Mouse (Mus musculus) kidney, postnatal 0 days (tissue): Measurements from ENCODE around the gene Ptgfrn. TPM values are rescaled to one million over a fixed set of nuclear protein-coding genes. Genes with fewer than 3 reads are reported as not detected.

Experiments used
- ATAC-seq: fragments of 200-750 bp; cut with Nextera tagmentation; replicated peaks from 2 replicates; pipeline ENCODE4 v1.8.0; 2017; ENCODE audit warnings: low read depth, moderate number of reproducible peaks, moderate TSS enrichment, moderate library complexity; ENCODE audit not compliant: low FRiP score
- DNase-seq: peaks from one replicate; pipeline ENCODE4 v3.0.0-alpha.2; 2016; ENCODE audit warnings: low spot score
- H3K27ac ChIP-seq: fragments of 300-500 bp; sonication (generic); 2 replicates; pipeline ENCODE4 v1.5.1; 2014; ENCODE audit warnings: mild to moderate bottlenecking
- H3K27me3 ChIP-seq: fragments of 300-500 bp; sonication (generic); 2 replicates; pipeline ENCODE4 v1.6.1; 2014; ENCODE audit warnings: low read length, mixed read lengths; ENCODE audit not compliant: insufficient read depth
- H3K36me3 ChIP-seq: fragments of 300-500 bp; sonication (generic); 2 replicates; pipeline ENCODE4 v1.6.1; 2014; ENCODE audit warnings: low read length, mixed read lengths; ENCODE audit not compliant: insufficient read depth
- H3K4me1 ChIP-seq: fragments of 300-500 bp; sonication (generic); replicated peaks from 2 replicates; pipeline ENCODE4 v1.6.1; 2014; ENCODE audit warnings: antibody characterized with exemption, low read length, mixed read lengths; ENCODE audit not compliant: insufficient read depth
- H3K4me2 ChIP-seq: fragments of 300-500 bp; sonication (generic); 2 replicates; pipeline ENCODE4 v1.6.1; 2014; ENCODE audit warnings: mild to moderate bottlenecking, low read length, moderate library complexity, mixed read lengths
- H3K4me3 ChIP-seq: fragments of 300-500 bp; sonication (generic); replicated peaks from 2 replicates; pipeline ENCODE4 v1.5.1; 2014; ENCODE audit warnings: low read depth, low read length
- H3K9ac ChIP-seq: fragments of 300-500 bp; sonication (generic); 2 replicates; pipeline ENCODE4 v1.6.1; 2014; ENCODE audit warnings: low read depth, low read length
- H3K9me3 ChIP-seq: fragments of 300-500 bp; sonication (generic); replicated peaks from 2 replicates; pipeline ENCODE4 v1.6.1; 2016; ENCODE audit warnings: low read length, inconsistent platforms, mixed read lengths
- CTCF ChIP-seq: IDR thresholded peaks from 2 replicates; pipeline ENCODE4 v1.5.1; 2016; ENCODE audit warnings: antibody characterized with exemption, low read depth, mild to moderate bottlenecking, moderate library complexity
- WGBS: fragments of 180-500 bp; shearing (Covaris S2); extraction: QIAGEN DNeasy Blood & Tissue Kit; methylation state at CpG from one replicate; pipeline ENCODE4 v1.1.7; 2014; 5-methylcytosine and 5-hydroxymethylcytosine counted together
- polyA plus RNA-seq: library from polyadenylated mRNA; unstranded; fragments of >200 nt; fragmentation: Nextera tagmentation; extraction: Ambion mirVana; gene quantifications from 2 replicates; pipeline ENCODE4 v1.2.1, GENCODE M21; 2015

The Ptgfrn gene
- polyA plus RNA-seq, 1 experiment from 2014 or later, result 2.1 TPM

DNA sequence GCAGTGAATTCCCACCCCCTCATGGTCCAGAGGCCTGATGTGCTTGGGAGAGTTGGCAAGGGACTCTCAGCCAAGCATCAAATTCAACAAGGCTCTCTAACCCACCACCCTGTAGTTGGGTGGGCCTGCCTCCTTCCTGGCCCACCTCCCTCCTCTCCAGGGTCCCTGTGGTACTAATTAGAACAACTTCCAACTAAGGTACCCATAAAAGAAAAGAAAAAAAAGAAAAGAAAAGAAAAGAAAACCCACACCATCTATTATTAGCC lies 693 bp upstream of the Ptgfrn start:
- no peak for TF ChIP-seq CTCF
- no peak for ATAC-seq
- H3K9ac ChIP-seq, result no peak overlapping the region

DNA sequence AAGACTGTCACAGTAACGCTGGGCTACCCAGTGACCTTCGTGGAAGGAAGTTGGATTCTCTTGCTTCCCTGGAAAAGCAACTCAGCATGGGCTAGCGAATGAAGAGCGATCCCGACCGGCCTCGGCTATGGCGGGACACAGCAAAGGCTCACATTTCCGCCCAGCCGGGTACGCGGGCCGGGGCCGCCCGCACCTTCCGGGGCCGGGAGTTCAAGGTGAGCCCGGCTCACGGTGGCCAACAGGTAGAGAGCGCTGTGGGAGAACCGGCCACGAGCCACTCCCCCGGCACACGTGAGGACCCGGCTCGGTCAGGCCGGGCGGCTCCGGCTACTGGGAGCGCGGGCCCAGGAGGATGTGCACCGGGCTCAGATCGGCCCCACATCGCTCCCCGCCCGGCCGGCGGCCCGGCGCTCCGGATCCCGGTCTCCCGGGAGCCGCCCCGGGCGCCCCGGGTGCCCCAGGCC lies 488 bp downstream of the Ptgfrn start:
- H3K27ac ChIP-seq, result peak overlapping the region; percentile 67
- ATAC-seq, result peak; percentile 78
- peak overlapping the region; percentile 90 for H3K4me2 ChIP-seq
- no peaks in the 10 kb centered on the region for H3K9me3 ChIP-seq
- 0 out of 2 replicates have a peak, but pooled peaks cover 5% of the 10 kb centered on the region for H3K4me1 ChIP-seq
- H3K4me3 ChIP-seq, result peak overlapping the region; percentile 61
- no peaks in the 10 kb centered on the region for H3K27me3 ChIP-seq
- no peak for DNase-seq
- TF ChIP-seq CTCF, result no peak
- no peaks in the 10 kb centered on the region for H3K36me3 ChIP-seq
- WGBS, result under 1% methylated on average over 25 of the region's 47 CpGs
- peak overlapping the region; percentile 77 for H3K9ac ChIP-seq

More for the DNA sequence above, 693 bp upstream of the Ptgfrn start:
- peak overlapping the region; percentile 61 for H3K4me3 ChIP-seq
- H3K36me3 ChIP-seq, result no peaks in the 10 kb centered on the region
- H3K4me2 ChIP-seq, result peak overlapping the region; percentile 90
- 0 out of 2 replicates have a peak, but pooled peaks cover 5% of the 10 kb centered on the region for H3K4me1 ChIP-seq
- DNase-seq, result no peak
- H3K9me3 ChIP-seq, result no peaks in the 10 kb centered on the region
- no peaks in the 10 kb centered on the region for H3K27me3 ChIP-seq
- H3K27ac ChIP-seq, result no peak overlapping the region

DNA sequence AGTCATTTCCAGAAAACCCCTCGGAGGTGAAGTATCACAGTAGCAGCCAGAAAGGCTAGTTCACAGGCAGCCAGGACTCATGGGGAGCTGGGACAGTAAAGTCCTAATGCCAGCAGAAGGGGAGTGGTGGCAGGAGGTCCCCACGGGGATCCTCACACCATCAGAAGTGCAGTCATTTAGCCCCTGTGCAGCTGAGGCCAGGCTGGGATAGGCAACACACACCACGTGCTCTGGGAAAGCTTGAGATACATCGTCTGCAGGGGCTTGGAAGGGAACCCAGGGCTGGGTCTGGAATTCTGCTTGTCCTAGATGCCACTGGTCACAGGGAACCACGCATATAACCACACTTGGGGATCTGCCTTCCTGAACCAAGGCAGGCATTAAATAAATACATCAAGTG lies 1.2 kb downstream of the Ptgfrn start:
- H3K27me3 ChIP-seq, result no peaks in the 10 kb centered on the region
- no peak overlapping the region for H3K27ac ChIP-seq
- H3K9me3 ChIP-seq, result no peaks in the 10 kb centered on the region
- H3K9ac ChIP-seq, result no peak overlapping the region
- no peaks in the 10 kb centered on the region for H3K36me3 ChIP-seq
- 0 out of 2 replicates have a peak, but pooled peaks cover 5% of the 10 kb centered on the region for H3K4me1 ChIP-seq
- H3K4me3 ChIP-seq, result peak overlapping the region; percentile 61; the same call in 1 of the 2 replicates
- ATAC-seq (no peak), DNase-seq (no peak)
- WGBS, result 36% methylated on average over 5 of the region's 5 CpGs
- H3K4me2 ChIP-seq, result peak overlapping the region; percentile 90; the same call in 1 of the 2 replicates
- no peak for TF ChIP-seq CTCF

DNA sequence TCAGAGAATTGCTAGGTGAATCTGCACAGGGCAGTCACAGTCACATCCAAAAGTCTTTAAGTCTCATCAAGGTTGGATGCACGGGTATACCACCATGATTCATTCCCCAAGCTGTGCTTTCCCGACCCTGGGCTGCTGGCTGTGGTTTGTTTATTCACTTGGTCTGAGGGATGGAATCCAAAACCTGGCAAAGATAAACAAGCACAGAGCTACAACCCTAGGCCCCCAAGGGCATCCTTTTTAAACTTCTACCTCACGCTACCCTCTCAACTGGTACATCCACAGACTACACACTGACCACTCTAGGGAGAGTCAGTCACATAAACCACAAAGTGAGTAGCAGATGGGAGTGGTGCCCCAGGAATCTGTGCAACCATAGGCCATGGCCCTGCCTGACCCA lies 1.8 kb downstream of the Ptgfrn start:
- H3K9ac ChIP-seq, result no peak overlapping the region
- ATAC-seq (no peak), DNase-seq (no peak)
- 51% methylated on average over 3 of the region's 3 CpGs for WGBS
- 0 out of 2 replicates have a peak, but pooled peaks cover 5% of the 10 kb centered on the region for H3K4me1 ChIP-seq
- no peaks in the 10 kb centered on the region for H3K9me3 ChIP-seq
- no peak overlapping the region for H3K4me3 ChIP-seq
- H3K36me3 ChIP-seq, result no peaks in the 10 kb centered on the region
- TF ChIP-seq CTCF, result no peak
- no peak overlapping the region for H3K27ac ChIP-seq
- no peak overlapping the region for H3K4me2 ChIP-seq
- H3K27me3 ChIP-seq, result no peaks in the 10 kb centered on the region

DNA sequence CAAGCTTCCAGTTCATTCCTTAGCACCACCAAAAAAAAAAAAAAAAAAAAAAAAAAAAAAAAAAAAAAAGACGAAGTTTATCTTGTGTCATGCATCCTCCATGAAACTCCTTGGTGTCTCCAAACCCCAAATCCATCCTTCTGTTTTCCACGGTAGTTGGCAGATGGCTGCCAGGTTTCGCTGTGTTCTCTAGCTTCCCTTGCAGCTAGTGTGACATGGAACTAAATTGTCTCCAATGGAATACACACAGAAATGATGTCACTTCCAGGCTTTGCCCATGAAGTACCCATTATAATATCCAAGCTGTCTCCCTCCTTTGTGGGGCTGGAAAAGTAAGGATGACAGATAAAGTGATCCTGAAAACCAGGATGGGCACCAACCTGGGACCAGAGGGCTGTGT lies 3.8 kb downstream of the Ptgfrn start:
- Histone ChIP-seq H3K9ac (no peak overlapping the region), H3K36me3 (no peaks in the 10 kb centered on the region), H3K4me3 (no peak overlapping the region), H3K9me3 (no peaks in the 10 kb centered on the region), H3K4me2 (no peak overlapping the region), H3K27me3 (no peaks in the 10 kb centered on the region), H3K4me1 (0 out of 2 replicates have a peak, but pooled peaks cover 5% of the 10 kb centered on the region), H3K27ac (no peak overlapping the region)
- DNase-seq, result no peak
- no peak for ATAC-seq
- no peak for TF ChIP-seq CTCF
- WGBS, result 89% methylated on average over 3 of the region's 3 CpGs

DNA sequence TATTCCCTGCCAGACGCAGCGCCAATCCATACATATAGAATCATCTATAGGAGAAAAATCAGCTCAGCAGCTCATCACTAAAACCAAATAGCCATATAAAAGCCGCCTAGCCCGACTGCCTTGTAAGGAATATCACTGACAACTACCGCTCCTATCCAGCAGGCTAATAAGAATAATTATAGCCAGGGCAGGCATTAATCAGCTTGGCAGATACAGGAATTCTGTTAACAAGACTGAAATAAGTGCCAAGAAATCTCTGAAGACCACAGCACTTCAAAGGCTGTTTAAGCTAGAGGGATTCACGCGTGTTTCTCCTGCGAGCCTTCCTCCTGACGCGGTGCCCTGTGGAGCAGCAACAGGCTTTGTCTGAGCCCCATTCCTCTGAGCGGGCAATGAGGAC lies 4.6 kb downstream of the Ptgfrn start:
- TF ChIP-seq CTCF, result no peak
- DNase-seq, result no peak
- Histone ChIP-seq H3K4me1 (0 out of 2 replicates have a peak, but pooled peaks cover 5% of the 10 kb centered on the region), H3K36me3 (no peaks in the 10 kb centered on the region), H3K27ac (no peak overlapping the region), H3K4me2 (no peak overlapping the region), H3K9me3 (no peaks in the 10 kb centered on the region), H3K9ac (no peak overlapping the region), H3K4me3 (no peak overlapping the region), H3K27me3 (no peaks in the 10 kb centered on the region)
- no peak for ATAC-seq
- WGBS, result 69% methylated on average over 11 of the region's 11 CpGs

DNA sequence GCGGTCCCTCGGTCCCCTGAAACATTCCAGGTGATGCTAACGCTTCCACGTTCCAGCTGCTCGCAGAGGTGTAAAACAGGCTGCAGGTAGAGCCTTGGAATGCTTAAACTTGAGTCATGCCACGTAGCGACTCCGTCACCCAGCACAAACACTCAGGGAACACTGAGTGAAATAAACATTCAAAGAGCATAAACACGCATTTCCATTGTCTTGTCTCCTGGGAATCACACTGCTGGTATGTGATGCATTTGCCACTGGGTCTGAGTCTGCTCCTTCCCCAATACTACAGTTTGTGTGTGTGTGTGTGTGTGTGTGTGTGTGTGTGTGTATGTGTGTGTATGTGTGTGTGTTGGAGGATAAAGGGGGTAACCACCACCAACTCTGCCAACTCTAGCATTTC lies 5.2 kb downstream of the Ptgfrn start:
- DNase-seq (no peak), ATAC-seq (no peak)
- no peak overlapping the region for H3K4me2 ChIP-seq
- H3K27ac ChIP-seq, result no peak overlapping the region
- 0 out of 2 replicates have a peak, but pooled peaks cover 5% of the 10 kb centered on the region for H3K4me1 ChIP-seq
- H3K4me3 ChIP-seq, result no peak overlapping the region
- no peaks in the 10 kb centered on the region for H3K9me3 ChIP-seq
- no peaks in the 10 kb centered on the region for H3K36me3 ChIP-seq
- 78% methylated on average over 9 of the region's 9 CpGs for WGBS
- TF ChIP-seq CTCF, result no peak
- no peaks in the 10 kb centered on the region for H3K27me3 ChIP-seq
- no peak overlapping the region for H3K9ac ChIP-seq
